In genomic region chr1:131573721-131574120, GRCm38 (mm10) we compare ENCODE assay signal across 8 mouse cellular contexts. TPM values are rescaled to one million over a fixed set of nuclear protein-coding genes. Genes with fewer than 3 reads are reported as not detected.
A peak's percentile ranks its signal among the peaks of the same experiment; 100 is the strongest.
DNase-seq lines count a peak whose midpoint lies in the region; ATAC-seq lines count a peak whose summit lies in the region.

No protein-coding gene starts in this region.

- no peaks in the 10 kb centered on the region for H3K9me3 ChIP-seq in forebrain, embryonic 14.5 days (replicated peaks; ENCODE audit: control insufficient read depth, low read length)
- H3K9me3 ChIP-seq in forebrain, embryonic 15.5 days = no peaks in the 10 kb centered on the region

- H3K4me3 ChIP-seq in forebrain, embryonic 14.5 days (ENCODE audit: low read depth, low read length) = no peak overlapping the region
- no peak overlapping the region for H3K4me3 ChIP-seq in forebrain, embryonic 15.5 days

- H3K27me3 ChIP-seq in forebrain, embryonic 14.5 days (replicated peaks; ENCODE audit: control insufficient read depth, insufficient read depth, low read length) = no peaks in the 10 kb centered on the region
- no peaks in the 10 kb centered on the region for H3K27me3 ChIP-seq in forebrain, embryonic 15.5 days

- H3K4me1 ChIP-seq in forebrain, embryonic 14.5 days (ENCODE audit: control insufficient read depth, insufficient read depth, low read length) = no peaks in the 10 kb centered on the region
- H3K4me1 ChIP-seq in forebrain, embryonic 15.5 days = no peaks in the 10 kb centered on the region

- no peaks in the 10 kb centered on the region for H3K36me3 ChIP-seq in forebrain, embryonic 14.5 days (ENCODE audit: control insufficient read depth, insufficient read depth, low read length)
- H3K36me3 ChIP-seq in forebrain, embryonic 15.5 days = no peaks in the 10 kb centered on the region

- no peak; the same call in 1 of the 2 replicates for ATAC-seq in forebrain, embryonic 14.5 days
- ATAC-seq in forebrain, embryonic 15.5 days (replicated peaks) = no peak

- H3K4me2 ChIP-seq in forebrain, embryonic 14.5 days (ENCODE audit: low read length) = no peak overlapping the region
- no peak overlapping the region for H3K4me2 ChIP-seq in forebrain, embryonic 15.5 days (replicated peaks)

- 97% methylated on average over 14 of the region's 14 CpGs for WGBS in forebrain, embryonic 14.5 days
- 90% methylated on average over 14 of the region's 14 CpGs for WGBS in forebrain, embryonic 15.5 days

- no peak overlapping the region for H3K9ac ChIP-seq in forebrain, embryonic 14.5 days (ENCODE audit: low read length)
- H3K9ac ChIP-seq in forebrain, embryonic 15.5 days (replicated peaks) = no peak overlapping the region

- DNase-seq in forebrain, embryonic 14.5 days (ENCODE audit: low spot score) = peak; percentile 39
- DNase-seq in ovary, postnatal 36 days (ENCODE audit: low spot score) = peak; percentile 7
- no peak for DNase-seq in ovary, postnatal 14 days (ENCODE audit: low spot score)
- DNase-seq in c-Kit-negative CD71-positive TER-119-positive erythroid progenitor cells, embryonic 14.5 days (ENCODE audit: low read depth, low spot score) = peak; percentile 32
- DNase-seq in kidney, postnatal 36 days = peak; percentile 17 to 36
- peak; percentile 41 for DNase-seq in skeletal muscle tissue, adult 2 months (ENCODE audit: low read depth, low spot score)
- no peak for DNase-seq in frontal cortex, postnatal 25 days (ENCODE audit: low spot score in 2 of 2)

- no peak overlapping the region for H3K27ac ChIP-seq in forebrain, embryonic 14.5 days (ENCODE audit: low read depth, low read length)
- H3K27ac ChIP-seq in forebrain, embryonic 15.5 days (replicated peaks) = no peak overlapping the region

RNA-seq across cellular contexts. Expression of gene Avpr1b, which starts 25.3 kb away (rescaled TPM):
- not detected in 2 replicates for polyA plus RNA-seq in forebrain, embryonic 14.5 days (2014; fragmentation: Nextera tagmentation; extraction: Ambion mirVana)
- not detected in 2 replicates for polyA plus RNA-seq in forebrain, embryonic 15.5 days (2015; fragmentation: Nextera tagmentation; extraction: Ambion mirVana)

RNA-seq across cellular contexts. Expression of gene Fam72a, which starts 46.0 kb away (rescaled TPM):
- polyA plus RNA-seq in forebrain, embryonic 14.5 days (2014; fragmentation: Nextera tagmentation; extraction: Ambion mirVana) = 2.3 and 2.7 TPM in 2 replicates
- polyA plus RNA-seq in forebrain, embryonic 15.5 days (2015; fragmentation: Nextera tagmentation; extraction: Ambion mirVana) = 2.0 and 2.4 TPM in 2 replicates

RNA-seq across cellular contexts. Expression of gene Srgap2, which starts 46.6 kb away (rescaled TPM):
- 15.3 and 22.4 TPM in 2 replicates for polyA plus RNA-seq in forebrain, embryonic 14.5 days (2014; fragmentation: Nextera tagmentation; extraction: Ambion mirVana)
- polyA plus RNA-seq in forebrain, embryonic 15.5 days (2015; fragmentation: Nextera tagmentation; extraction: Ambion mirVana) = 23.3 and 24.2 TPM in 2 replicates

Comparison
In these comparisons a context has a peak if more than half of its experiments do, and no peak if none do; other contexts are left out.
1. DNase-seq: peak in forebrain, embryonic 14.5 days (single experiment), ovary, postnatal 36 days (single experiment), c-Kit-negative CD71-positive TER-119-positive erythroid progenitor cells, embryonic 14.5 days (single experiment), kidney, postnatal 36 days (2 of 2) and skeletal muscle tissue, adult 2 months (single experiment); none in ovary, postnatal 14 days (single experiment) and frontal cortex, postnatal 25 days (0 of 2).